Mouse (Mus musculus) thymus, postnatal 4 days (tissue): ENCODE measurements around the gene Rpl27a.
A peak's percentile ranks its signal among the peaks of the same experiment; 100 is the strongest.

Source experiments
- DNase-seq: peaks from one replicate; pipeline ENCODE4 v3.0.0; 2021

The Rpl27a gene

GRCm38 (mm10) chr7:109518838-109519696 lies at the start of gene Rpl27a:
Gene Rpl27a (plus strand): TSS chr7:109519147.
- DNase-seq = peak; percentile 100

GRCm38 (mm10) chr7:109470700-109471099 lies 48.2 kb upstream of the Rpl27a start:
- DNase-seq = no peak

- no peak for DNase-seq
These were observed 41.0 kb upstream of the Rpl27a start for GRCm38 (mm10) chr7:109477926-109478325.

GRCm38 (mm10) chr7:109480765-109481197 lies 38.2 kb upstream of the Rpl27a start:
- DNase-seq = no peak

- no peak for DNase-seq
These were observed 34.7 kb upstream of the Rpl27a start for GRCm38 (mm10) chr7:109484221-109484620.

GRCm38 (mm10) chr7:109492616-109493318 lies 26.2 kb upstream of the Rpl27a start:
- DNase-seq = no peak

GRCm38 (mm10) chr7:109493319-109494316 lies 25.3 kb upstream of the Rpl27a start:
- no peak for DNase-seq

GRCm38 (mm10) chr7:109497507-109497906 lies 21.4 kb upstream of the Rpl27a start:
- DNase-seq = no peak

- no peak for DNase-seq
These were observed 11.8 kb upstream of the Rpl27a start for GRCm38 (mm10) chr7:109507119-109507518.

GRCm38 (mm10) chr7:109507572-109507971 lies 11.4 kb upstream of the Rpl27a start:
- no peak for DNase-seq

GRCm38 (mm10) chr7:109508034-109508433 lies 10.9 kb upstream of the Rpl27a start, which contains the start of gene Trim66:
Gene Trim66 (minus strand): TSS chr7:109508134.
- no peak for DNase-seq

- DNase-seq = no peak
These were observed 8.1 kb upstream of the Rpl27a start for GRCm38 (mm10) chr7:109510799-109511198.

- DNase-seq = no peak
These were observed 7.1 kb upstream of the Rpl27a start for GRCm38 (mm10) chr7:109511838-109512237.

GRCm38 (mm10) chr7:109516500-109516899 lies 2.4 kb upstream of the Rpl27a start:
- DNase-seq = no peak

- DNase-seq = no peak
These were observed 788 bp upstream of the Rpl27a start for GRCm38 (mm10) chr7:109518036-109518681.

- peak; percentile 18 for DNase-seq
These were observed 989 bp downstream of the Rpl27a start for GRCm38 (mm10) chr7:109519936-109520335.

- DNase-seq = no peak
These were observed 3.1 kb downstream of the Rpl27a start for GRCm38 (mm10) chr7:109522084-109522483.

GRCm38 (mm10) chr7:109523304-109523703 lies 4.4 kb downstream of the Rpl27a start:
- no peak for DNase-seq

GRCm38 (mm10) chr7:109523741-109524441 lies 4.9 kb downstream of the Rpl27a start:
- DNase-seq = no peak

GRCm38 (mm10) chr7:109524442-109524744 lies 5.4 kb downstream of the Rpl27a start:
- DNase-seq = no peak

- DNase-seq = no peak
These were observed 5.8 kb downstream of the Rpl27a start for GRCm38 (mm10) chr7:109524763-109525162.
